Mouse (Mus musculus) brain, embryonic 14.5 days (tissue): Measurements from ENCODE around the gene Kmt2c.

ENCODE experiments used
- CTCF ChIP-seq: fragments of 200-500 bp; IDR thresholded peaks from 2 replicates; pipeline ENCODE4 v1.5.1; 2012; ENCODE audit warnings: inconsistent platforms, mild to moderate bottlenecking, moderate library complexity, borderline replicate concordance; ENCODE audit not compliant: insufficient read depth, insufficient read length; ENCODE audit errors: extremely low read depth
- POLR2A ChIP-seq: fragments of 200-500 bp; IDR thresholded peaks from 2 replicates; pipeline ENCODE4 v1.6.1; 2012; ENCODE audit warnings: mild to moderate bottlenecking, inconsistent platforms, borderline replicate concordance; ENCODE audit not compliant: poor library complexity, insufficient read depth, insufficient read length, severe bottlenecking; ENCODE audit errors: extremely low read depth

DNA sequence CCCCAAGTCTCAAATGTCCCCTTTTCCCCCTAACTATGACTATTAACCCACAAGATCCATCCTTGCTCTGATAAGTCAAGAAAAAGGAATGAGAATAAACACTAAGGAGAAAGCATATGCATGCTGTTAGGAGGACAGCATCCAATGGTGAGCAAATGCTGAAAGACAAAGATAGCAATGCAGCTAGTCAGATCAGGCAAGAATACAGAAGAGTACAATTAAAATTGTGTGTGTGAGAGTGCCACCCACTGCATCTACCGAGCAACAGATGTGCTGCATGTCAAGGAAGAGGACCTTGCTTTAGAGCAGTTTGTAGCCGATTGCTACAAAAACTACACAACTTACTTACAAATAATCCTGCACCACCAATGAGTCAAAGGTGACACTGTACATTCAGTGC, 145.1 kb downstream of the Kmt2c start:
- TF ChIP-seq CTCF (no peak), POLR2A (no peak)
